Mouse (Mus musculus): ENCODE results near the gene Wdr18. TPM values are rescaled to one million over a fixed set of nuclear protein-coding genes. Genes with fewer than 3 reads are reported as not detected.
A peak's percentile ranks its signal among the peaks of the same experiment; 100 is the strongest.

Gene Wdr18
- polyA plus RNA-seq, 1 experiment from 2014 or later = 167 TPM

DNA sequence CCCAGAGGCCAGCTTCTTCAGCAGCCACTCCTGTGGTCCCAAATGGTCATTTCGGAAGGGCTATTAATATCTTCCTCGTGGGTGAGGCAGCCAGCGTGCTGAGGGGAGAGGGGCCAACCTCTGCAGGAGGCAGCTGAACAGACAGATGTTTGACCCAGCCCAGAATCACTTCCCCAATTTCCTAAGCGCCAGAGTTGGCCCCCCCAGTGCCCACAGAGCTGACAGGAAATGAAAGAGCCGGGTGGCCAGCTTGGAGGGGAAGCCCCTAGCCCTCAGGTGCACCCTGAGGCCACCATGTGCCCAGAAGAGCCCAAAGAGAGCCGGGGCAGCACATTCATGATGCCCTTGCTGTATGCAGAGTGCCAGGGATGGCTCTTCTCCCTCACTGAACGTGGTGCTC is 19.2 kb upstream of the Wdr18 start:
- no peak for DNase-seq (ENCODE audit: extremely low spot score, low spot score)
- H3K4me3 ChIP-seq = no peak overlapping the region
- H3K27ac ChIP-seq = no peak overlapping the region
- H3K4me1 ChIP-seq = peaks cover 69% of the 10 kb centered on the region
- no peaks in the 10 kb centered on the region for H3K9me3 ChIP-seq
- no peaks in the 10 kb centered on the region for H3K27me3 ChIP-seq (ENCODE audit: poor library complexity, severe bottlenecking)
- H3K36me3 ChIP-seq (replicated peaks) = peaks cover 62% of the 10 kb centered on the region
- WGBS = 73% methylated on average over 7 of the region's 7 CpGs

DNA sequence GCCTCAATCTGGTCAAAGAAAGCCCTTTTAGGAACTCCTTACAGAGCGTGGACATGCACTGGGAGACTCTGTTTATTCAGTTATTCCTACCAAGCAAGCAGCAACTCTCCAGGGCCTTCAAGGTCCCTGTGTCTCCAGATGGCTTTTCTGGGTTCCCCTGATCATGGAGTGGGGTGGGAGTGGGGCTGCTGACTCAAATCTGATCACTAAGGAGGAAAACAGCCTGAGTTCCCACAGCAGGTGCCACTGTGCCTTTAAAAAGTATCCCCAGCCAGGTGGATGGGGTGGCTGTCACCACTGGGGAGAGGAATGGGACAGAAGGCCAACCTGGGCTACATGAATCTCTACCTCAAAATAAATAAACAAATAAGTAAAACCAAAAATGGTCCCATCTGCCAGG is 17.0 kb upstream of the Wdr18 start:
- Histone ChIP-seq H3K9me3 (no peaks in the 10 kb centered on the region), H3K36me3 (replicated peaks) (peaks cover 61% of the 10 kb centered on the region), H3K27me3 (ENCODE audit: poor library complexity, severe bottlenecking) (no peaks in the 10 kb centered on the region), H3K27ac (peak overlapping the region; percentile 85; the same call in 1 of the 2 replicates), H3K4me1 (peaks cover 75% of the 10 kb centered on the region), H3K4me3 (no peak overlapping the region; the same call in 1 of the 2 replicates)
- 84% methylated on average over 1 of the region's 1 CpGs for WGBS
- DNase-seq (ENCODE audit: extremely low spot score, low spot score) = no peak

DNA sequence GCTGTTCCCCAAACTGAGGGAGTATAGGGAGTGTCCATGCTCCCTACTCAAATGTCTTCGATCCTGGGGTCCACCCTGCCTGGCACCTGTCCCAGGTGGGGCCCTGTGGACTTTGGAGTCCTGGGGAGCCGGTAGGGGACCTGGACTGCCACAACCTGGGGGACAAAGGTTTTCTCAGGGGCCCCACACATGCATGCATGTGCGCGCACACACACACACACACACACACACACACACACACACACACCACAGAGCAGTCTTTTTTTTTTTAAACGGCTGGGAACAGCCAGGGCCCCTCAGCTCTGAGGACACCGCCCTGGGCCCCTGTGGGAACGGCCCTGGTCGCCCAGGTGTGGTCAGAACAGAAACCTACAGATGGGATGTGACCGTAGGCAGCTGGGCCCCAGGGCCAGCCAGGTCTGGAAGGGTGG is 16.5 kb upstream of the Wdr18 start:
- H3K27ac ChIP-seq = peak overlapping the region; percentile 85; the same call in 1 of the 2 replicates
- no peak overlapping the region for H3K4me3 ChIP-seq
- H3K36me3 ChIP-seq (replicated peaks) = peaks cover 59% of the 10 kb centered on the region
- no peaks in the 10 kb centered on the region for H3K9me3 ChIP-seq
- no peak for DNase-seq (ENCODE audit: extremely low spot score, low spot score)
- H3K27me3 ChIP-seq (ENCODE audit: poor library complexity, severe bottlenecking) = no peaks in the 10 kb centered on the region
- peaks cover 72% of the 10 kb centered on the region for H3K4me1 ChIP-seq
- WGBS = 88% methylated on average over 9 of the region's 9 CpGs

DNA sequence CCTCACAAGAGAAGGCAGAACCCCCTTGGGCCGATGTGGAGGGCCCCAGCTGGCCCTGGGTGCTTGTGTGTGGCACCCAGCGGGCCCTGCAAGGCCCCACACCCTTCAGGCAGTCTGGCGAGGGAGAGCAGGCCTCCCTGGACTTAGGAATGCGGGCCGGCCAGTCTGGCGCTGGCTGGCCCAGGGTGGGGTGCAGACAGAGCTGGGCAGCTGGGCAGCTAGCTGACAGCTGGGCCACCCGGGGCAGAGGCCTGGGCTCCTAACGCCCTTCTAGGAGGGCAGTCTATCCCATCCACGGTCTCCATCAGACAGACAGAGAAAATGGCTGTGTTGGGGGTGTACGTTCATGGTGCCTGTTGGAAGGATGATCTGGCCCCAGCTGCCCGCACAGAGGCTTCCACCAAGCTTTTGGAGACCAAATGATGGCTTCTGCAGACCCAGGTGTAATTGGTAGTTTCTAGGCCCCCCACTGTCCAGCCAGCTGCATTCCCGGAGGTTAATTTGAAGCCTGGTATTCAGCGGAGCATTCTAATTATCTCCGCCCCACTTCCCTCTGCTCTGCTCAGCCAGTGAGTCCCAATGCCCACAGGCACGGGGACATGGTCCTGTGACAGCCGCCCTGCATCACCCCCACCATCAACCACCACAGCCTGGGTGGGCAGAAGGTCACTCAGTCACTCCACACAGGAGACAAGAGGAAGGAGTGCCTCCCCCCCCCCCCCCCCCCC is 14.3 kb upstream of the Wdr18 start:
- Histone ChIP-seq H3K36me3 (replicated peaks) (peaks cover 62% of the 10 kb centered on the region), H3K4me3 (peak overlapping the region; percentile 34), H3K4me1 (peaks cover 57% of the 10 kb centered on the region), H3K27me3 (ENCODE audit: poor library complexity, severe bottlenecking) (0 out of 2 replicates have a peak, but pooled peaks cover 4% of the 10 kb centered on the region), H3K9me3 (no peaks in the 10 kb centered on the region), H3K27ac (peak overlapping the region; percentile 85)
- peak; percentile 68 for DNase-seq (ENCODE audit: extremely low spot score, low spot score)
- 15% methylated on average over 16 of the region's 16 CpGs for WGBS

DNA sequence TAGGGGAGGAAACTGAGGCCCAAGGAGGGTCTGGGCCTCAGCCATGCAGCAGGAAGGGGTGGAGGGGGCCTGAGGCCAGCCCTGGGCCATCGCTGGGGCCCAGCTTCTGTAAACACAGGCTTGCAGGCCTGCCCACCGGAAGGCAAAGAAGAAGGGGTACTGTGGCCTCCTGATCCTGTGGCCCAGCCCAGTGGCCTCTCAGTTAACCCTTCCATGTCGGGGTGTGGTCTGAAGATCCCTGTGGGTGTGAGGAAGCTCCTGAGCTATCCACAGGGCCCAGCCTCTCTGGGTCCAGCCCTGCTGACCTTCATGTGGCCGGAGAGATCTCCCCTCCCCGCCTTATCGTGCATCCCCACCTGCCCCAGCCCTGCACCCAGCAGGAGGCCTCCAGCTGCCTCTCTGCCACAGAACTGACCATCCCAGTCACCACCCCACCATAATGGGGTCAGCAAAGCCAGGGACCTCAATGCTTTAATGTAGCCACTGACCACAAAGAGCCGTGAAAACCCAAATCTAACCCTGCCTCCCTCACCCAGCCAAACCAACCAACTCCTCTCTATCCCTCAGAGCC is 13.1 kb upstream of the Wdr18 start:
- H3K27me3 ChIP-seq (ENCODE audit: poor library complexity, severe bottlenecking) = 0 out of 2 replicates have a peak, but pooled peaks cover 4% of the 10 kb centered on the region
- H3K9me3 ChIP-seq = no peaks in the 10 kb centered on the region
- WGBS = 8% methylated on average over 7 of the region's 7 CpGs
- peak overlapping the region; percentile 34 for H3K4me3 ChIP-seq
- H3K27ac ChIP-seq = peak overlapping the region; percentile 85
- H3K36me3 ChIP-seq (replicated peaks) = peaks cover 62% of the 10 kb centered on the region
- H3K4me1 ChIP-seq = peaks cover 57% of the 10 kb centered on the region
- peak; percentile 52 for DNase-seq (ENCODE audit: extremely low spot score, low spot score)

DNA sequence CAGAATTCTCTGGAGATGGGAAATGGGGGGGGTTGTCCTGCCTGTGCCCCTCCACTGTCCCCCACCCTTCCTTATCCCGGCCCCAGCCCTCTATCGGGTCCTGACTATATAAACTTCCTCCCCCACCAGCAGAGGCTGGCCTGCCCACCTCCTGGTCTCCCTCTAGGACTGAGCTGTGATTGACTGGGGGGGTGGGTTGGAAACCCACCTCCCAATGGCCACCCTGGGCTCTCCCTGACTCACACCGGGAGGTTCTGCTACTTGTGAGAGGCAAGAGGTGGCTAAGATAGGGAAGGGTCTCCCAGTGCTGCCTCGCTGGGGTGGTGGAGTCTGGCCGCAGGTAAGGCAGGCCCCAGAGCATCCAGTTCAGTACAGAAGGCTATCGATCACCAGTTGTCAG is 12.4 kb upstream of the Wdr18 start:
- peaks cover 57% of the 10 kb centered on the region for H3K36me3 ChIP-seq (replicated peaks)
- 75% methylated on average over 6 of the region's 6 CpGs for WGBS
- peak overlapping the region; percentile 85 for H3K27ac ChIP-seq

DNA sequence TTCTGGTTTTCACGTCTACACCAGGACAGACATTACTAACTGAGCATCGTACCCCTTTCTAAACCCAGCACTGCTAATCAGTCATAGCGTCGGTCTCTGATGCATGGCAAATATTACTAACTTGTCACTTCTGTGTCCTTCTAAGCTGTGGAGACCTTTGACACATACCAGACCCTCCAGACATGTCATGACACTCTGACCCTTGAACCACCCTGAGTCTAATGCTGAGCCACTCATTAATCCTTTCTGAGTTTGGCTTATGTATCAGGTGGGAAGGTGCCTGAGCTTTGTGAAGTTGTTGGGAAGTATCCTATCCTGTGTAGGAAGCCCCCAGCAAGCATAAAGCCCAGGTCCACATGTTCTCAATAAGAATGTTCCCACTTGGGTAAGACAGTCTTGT is 10.1 kb upstream of the Wdr18 start:
- Histone ChIP-seq H3K27ac (no peak overlapping the region), H3K36me3 (replicated peaks) (peaks cover 64% of the 10 kb centered on the region), H3K9me3 (no peaks in the 10 kb centered on the region), H3K4me1 (peaks cover 37% of the 10 kb centered on the region), H3K4me3 (no peak overlapping the region), H3K27me3 (ENCODE audit: poor library complexity, severe bottlenecking) (0 out of 2 replicates have a peak, but pooled peaks cover 4% of the 10 kb centered on the region)
- WGBS = 89% methylated on average over 4 of the region's 4 CpGs
- no peak for DNase-seq (ENCODE audit: extremely low spot score, low spot score)

More for the DNA sequence above, 12.4 kb upstream of the Wdr18 start:
- no peak for DNase-seq (ENCODE audit: extremely low spot score, low spot score)
- Histone ChIP-seq H3K4me3 (peak overlapping the region; percentile 34), H3K9me3 (no peaks in the 10 kb centered on the region), H3K27me3 (ENCODE audit: poor library complexity, severe bottlenecking) (0 out of 2 replicates have a peak, but pooled peaks cover 4% of the 10 kb centered on the region), H3K4me1 (peaks cover 57% of the 10 kb centered on the region)

DNA sequence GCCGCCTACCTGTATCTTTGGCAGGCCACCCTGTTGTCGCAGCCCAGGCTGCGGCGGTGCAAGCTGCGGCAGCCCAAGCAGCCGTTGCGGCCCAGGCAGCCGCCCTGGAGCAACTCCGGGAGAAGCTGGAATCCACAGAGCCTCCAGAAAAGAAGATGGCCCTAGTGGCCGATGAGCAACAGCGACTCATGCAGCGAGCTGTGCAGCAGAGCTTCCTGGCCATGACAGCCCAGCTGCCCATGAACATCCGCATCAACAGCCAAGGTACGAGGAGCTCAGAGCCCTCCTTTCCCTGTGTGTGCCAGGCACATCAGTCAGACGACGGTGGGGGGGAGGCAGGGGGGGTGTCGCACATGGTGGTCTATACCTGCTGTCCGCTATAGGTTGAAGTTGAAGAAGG is 9.3 kb upstream of the Wdr18 start:
- Histone ChIP-seq H3K27me3 (ENCODE audit: poor library complexity, severe bottlenecking) (peaks cover 8% of the 10 kb centered on the region), H3K4me1 (peaks cover 29% of the 10 kb centered on the region), H3K36me3 (replicated peaks) (peaks cover 64% of the 10 kb centered on the region), H3K27ac (no peak overlapping the region), H3K4me3 (peak overlapping the region; percentile 13; the same call in 1 of the 2 replicates), H3K9me3 (no peaks in the 10 kb centered on the region)
- no peak for DNase-seq (ENCODE audit: extremely low spot score, low spot score)
- 86% methylated on average over 18 of the region's 18 CpGs for WGBS

DNA sequence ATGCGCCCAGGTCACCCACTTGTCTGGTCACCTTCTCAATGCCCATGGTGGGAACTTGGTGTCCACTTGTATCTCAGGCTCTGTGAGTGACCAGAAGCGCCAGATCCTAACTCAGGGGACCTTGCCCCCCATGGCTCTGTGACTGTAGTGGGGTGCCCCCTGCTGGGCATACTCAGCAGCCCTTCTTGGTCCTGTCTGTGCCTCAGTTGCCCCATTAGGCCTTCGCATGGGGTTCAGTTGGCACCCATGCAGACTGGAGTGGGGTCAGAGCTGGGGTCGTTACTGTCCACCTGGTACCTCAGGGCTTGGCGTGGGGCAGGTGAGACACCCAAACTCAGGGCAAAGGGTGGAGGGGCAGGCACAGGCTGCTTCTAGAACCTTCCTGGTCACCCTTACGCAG is 6.0 kb upstream of the Wdr18 start:
- DNase-seq (ENCODE audit: extremely low spot score, low spot score) = no peak
- H3K36me3 ChIP-seq (replicated peaks) = peaks cover 42% of the 10 kb centered on the region
- WGBS = 91% methylated on average over 6 of the region's 6 CpGs

DNA sequence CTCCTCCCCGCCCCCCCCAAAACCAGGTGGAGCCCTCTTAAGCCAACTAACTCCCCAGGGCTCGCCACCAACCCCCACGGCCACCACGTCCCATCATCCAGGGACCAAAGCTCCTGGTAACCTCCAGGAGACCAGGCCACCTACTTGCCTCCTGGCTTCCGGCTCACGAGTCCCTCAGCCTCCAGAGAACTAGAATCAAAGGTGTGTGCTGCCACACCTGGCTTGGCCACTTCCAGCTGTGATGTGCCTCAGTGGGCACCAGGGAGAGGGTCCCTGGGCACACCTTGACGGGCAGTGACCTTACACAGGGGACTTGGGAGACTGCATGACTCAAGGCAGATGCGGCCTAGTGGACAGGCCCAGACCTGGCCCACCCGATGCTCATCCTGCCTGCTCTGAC is 4.3 kb upstream of the Wdr18 start:
- H3K27me3 ChIP-seq (ENCODE audit: poor library complexity, severe bottlenecking) = peaks cover 15% of the 10 kb centered on the region
- H3K4me3 ChIP-seq = no peak overlapping the region
- 79% methylated on average over 9 of the region's 9 CpGs for WGBS
- peaks cover 24% of the 10 kb centered on the region for H3K36me3 ChIP-seq (replicated peaks)
- peaks cover 31% of the 10 kb centered on the region for H3K4me1 ChIP-seq
- peak overlapping the region; percentile 41; the same call in 1 of the 2 replicates for H3K27ac ChIP-seq
- DNase-seq (ENCODE audit: extremely low spot score, low spot score) = no peak
- H3K9me3 ChIP-seq = no peaks in the 10 kb centered on the region

More for the DNA sequence above, 6.0 kb upstream of the Wdr18 start:
- no peak overlapping the region for H3K27ac ChIP-seq
- 0 out of 2 replicates have a peak overlapping the region, but pooled peaks have one; percentile 7 for H3K4me3 ChIP-seq
- H3K9me3 ChIP-seq = no peaks in the 10 kb centered on the region
- H3K27me3 ChIP-seq (ENCODE audit: poor library complexity, severe bottlenecking) = peaks cover 19% of the 10 kb centered on the region
- peaks cover 20% of the 10 kb centered on the region for H3K4me1 ChIP-seq

DNA sequence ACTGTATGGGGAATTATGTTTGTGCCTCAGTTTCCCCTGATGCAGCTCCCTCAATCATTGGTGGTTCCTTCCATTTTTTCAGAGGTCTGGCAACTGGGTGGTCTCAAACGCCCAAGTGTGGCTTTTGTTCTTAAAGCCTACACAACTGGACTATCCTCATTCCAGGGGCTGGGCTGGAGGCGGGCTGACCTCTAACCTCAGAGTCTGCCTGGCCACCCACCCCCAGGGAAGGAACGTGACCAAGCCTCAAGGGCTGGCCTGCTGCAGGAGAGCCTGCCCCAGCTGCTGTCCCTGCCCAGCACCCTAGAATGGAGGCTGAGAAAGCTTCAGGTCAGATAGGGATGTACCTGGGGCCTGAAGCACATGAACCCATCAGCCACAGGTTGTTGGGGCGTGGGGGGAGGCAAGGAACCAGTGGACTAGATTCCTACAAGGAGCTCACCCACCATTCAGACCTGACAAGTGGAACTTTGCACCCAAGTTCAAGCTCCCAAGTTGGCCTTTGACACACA is 3.3 kb upstream of the Wdr18 start:
- no peak for DNase-seq (ENCODE audit: extremely low spot score, low spot score)
- H3K4me3 ChIP-seq = no peak overlapping the region
- no peaks in the 10 kb centered on the region for H3K9me3 ChIP-seq
- peaks cover 39% of the 10 kb centered on the region for H3K4me1 ChIP-seq
- no peak overlapping the region for H3K27ac ChIP-seq
- peaks cover 15% of the 10 kb centered on the region for H3K27me3 ChIP-seq (ENCODE audit: poor library complexity, severe bottlenecking)
- 27% methylated on average over 4 of the region's 4 CpGs for WGBS
- peaks cover 21% of the 10 kb centered on the region for H3K36me3 ChIP-seq (replicated peaks)

DNA sequence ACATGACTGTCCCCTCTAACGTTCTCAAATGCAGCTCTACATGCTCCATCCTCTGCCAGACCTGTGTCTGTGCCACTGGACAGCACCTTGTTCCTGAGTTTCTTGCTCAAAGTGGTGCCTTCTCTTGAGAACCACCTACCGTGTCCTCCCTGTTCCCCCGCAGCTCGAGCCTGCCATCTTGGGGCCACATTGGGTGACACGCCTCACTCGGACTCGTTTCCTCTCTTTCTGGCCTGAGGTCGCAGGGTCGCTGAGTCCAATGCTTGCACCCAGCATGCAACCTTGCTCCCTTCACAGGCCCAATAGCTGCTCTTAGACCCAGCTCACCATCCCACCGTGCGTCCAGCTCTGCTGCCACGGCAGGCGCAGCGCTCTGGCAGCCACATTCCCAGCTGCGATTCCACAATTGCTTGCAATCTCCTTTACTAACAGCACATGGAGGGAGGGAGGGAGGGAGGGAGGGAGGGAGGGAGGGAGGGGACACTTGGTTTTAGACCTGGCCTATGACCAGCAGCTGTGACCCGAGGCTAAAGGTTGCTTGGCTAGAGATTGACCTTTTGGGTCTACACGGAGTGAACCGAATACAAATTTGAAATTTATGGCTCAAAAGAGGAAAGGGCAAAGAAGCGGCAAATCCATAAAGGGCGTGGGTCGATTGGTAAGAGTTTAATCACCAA is 1.7 kb upstream of the Wdr18 start:
- peaks cover 15% of the 10 kb centered on the region for H3K27me3 ChIP-seq (ENCODE audit: poor library complexity, severe bottlenecking)
- DNase-seq (ENCODE audit: extremely low spot score, low spot score) = peak; percentile 76
- WGBS = 16% methylated on average over 21 of the region's 21 CpGs
- H3K4me1 ChIP-seq = peaks cover 39% of the 10 kb centered on the region
- H3K9me3 ChIP-seq = no peaks in the 10 kb centered on the region
- H3K4me3 ChIP-seq = peak overlapping the region; percentile 24
- peaks cover 27% of the 10 kb centered on the region for H3K36me3 ChIP-seq (replicated peaks)
- H3K27ac ChIP-seq = peak overlapping the region; percentile 51

Data from forebrain, embryonic 10.5 days (tissue).